ENCODE assay signal across 20 mouse cellular contexts in genomic region chr4:130264131-130264530, GRCm38 (mm10). TPM values are rescaled to one million over a fixed set of nuclear protein-coding genes. Genes with fewer than 3 reads are reported as not detected.
DNase-seq lines count a peak whose midpoint lies in the region; ATAC-seq and TF ChIP-seq lines count a peak whose summit lies in the region.
"Had no signal": no experiment of that assay in that cellular context is flagged by ENCODE, and none has a peak within 500 bp of the region (broad histone marks: within the 10 kb centered on the region; RNA-seq: fewer than 3 reads in every experiment).

No protein-coding gene starts in this region.

- in situ Hi-C loops in CH12.LX (cut with MboI; ENCODE audit: low pct_ligation_motif_present, low pct_unique_long_range_greater_than_20kb, low sequenced_read_pairs): no loop called here

- peaks cover 7% of the 10 kb centered on the region; the same call in 1 of the 2 replicates for H3K4me1 ChIP-seq in heart, embryonic 13.5 days
- peaks cover 3% of the 10 kb centered on the region; the same call in 1 of the 2 replicates for H3K4me1 ChIP-seq in kidney, postnatal 0 days (replicated peaks; ENCODE audit: insufficient read depth, low read length)
- H3K4me1 ChIP-seq in CH12.LX (ENCODE audit: control insufficient read depth in 1 of 2, insufficient read depth in 2 of 2): peaks cover 6 to 8% of the 10 kb centered on the region in 2 experiments
- H3K4me1 ChIP-seq in embryonic facial prominence, embryonic 11.5 days (ENCODE audit: control insufficient read depth, insufficient read depth, low read length): peaks cover 3% of the 10 kb centered on the region; the same call in 1 of the 2 replicates

- DNase-seq in heart, postnatal 36 days: no peak
- DNase-seq in kidney, postnatal 0 days (ENCODE audit: low spot score): no peak
- no peak for DNase-seq in kidney, adult 9 months
- DNase-seq in CH12.LX (ENCODE audit: extremely low read depth): no peak
- DNase-seq in embryonic facial prominence, embryonic 11.5 days (ENCODE audit: low spot score): no peak
- DNase-seq in adrenal gland, postnatal 36 days: no peak
- DNase-seq: gastrocnemius, postnatal 25 days had no signal

- no peaks in the 10 kb centered on the region for H3K79me2 ChIP-seq in CH12.LX (replicated peaks; ENCODE audit: control insufficient read depth, extremely low read depth, insufficient read depth, poor library complexity, severe bottlenecking)

- intact Hi-C loops in heart, postnatal 36 days (cut with DNase I): loop anchor here (1.0 kb wide), 1 partner anchor 28 kb away; no protein-coding TSS in a partner anchor

- 33% methylated on average over 11 of the region's 11 CpGs for WGBS in heart, embryonic 13.5 days
- WGBS in kidney, postnatal 0 days: 30% methylated on average over 11 of the region's 11 CpGs
- WGBS in embryonic facial prominence, embryonic 11.5 days: 21% methylated on average over 11 of the region's 11 CpGs

- H3K27me3 ChIP-seq in heart, embryonic 13.5 days (replicated peaks): peaks cover 48% of the 10 kb centered on the region
- H3K27me3 ChIP-seq in kidney, postnatal 0 days (ENCODE audit: insufficient read depth, low read length): no peaks in the 10 kb centered on the region
- peaks cover 75% of the 10 kb centered on the region for H3K27me3 ChIP-seq in CH12.LX (replicated peaks)
- H3K27me3 ChIP-seq in embryonic facial prominence, embryonic 11.5 days (ENCODE audit: control insufficient read depth, insufficient read depth, low read length): no peaks in the 10 kb centered on the region
- H3K27me3 ChIP-seq: limb, embryonic 13.5 days had no signal

- peak overlapping the region; percentile 28; the same call in 1 of the 2 replicates for H3K9ac ChIP-seq in heart, embryonic 13.5 days
- H3K9ac ChIP-seq in kidney, postnatal 0 days (ENCODE audit: low read depth, low read length): no peak overlapping the region
- no peak overlapping the region for H3K9ac ChIP-seq in CH12.LX (ENCODE audit: insufficient read depth, low read depth)
- peak overlapping the region; percentile 25; the same call in 1 of the 2 replicates for H3K9ac ChIP-seq in embryonic facial prominence, embryonic 11.5 days (replicated peaks; ENCODE audit: low read length)
- H3K9ac ChIP-seq: heart, embryonic 15.5 days; limb, embryonic 13.5 days; liver, embryonic 15.5 days had no signal

- no peaks in the 10 kb centered on the region for H3K36me3 ChIP-seq in heart, embryonic 13.5 days
- no peaks in the 10 kb centered on the region for H3K36me3 ChIP-seq in kidney, postnatal 0 days (ENCODE audit: insufficient read depth, low read length)
- no peaks in the 10 kb centered on the region for H3K36me3 ChIP-seq in CH12.LX (replicated peaks in 1 of 2; ENCODE audit: control insufficient read depth in 1 of 2, insufficient read depth in 1 of 2, low read length in 1 of 2)
- no peaks in the 10 kb centered on the region; the same call in 1 of the 2 replicates for H3K36me3 ChIP-seq in embryonic facial prominence, embryonic 11.5 days (replicated peaks; ENCODE audit: control insufficient read depth, insufficient read depth, low read depth, low read length)
- H3K36me3 ChIP-seq: heart, embryonic 15.5 days; liver, embryonic 15.5 days had no signal

- no peak overlapping the region for H3K4me3 ChIP-seq in heart, embryonic 13.5 days
- H3K4me3 ChIP-seq in kidney, postnatal 0 days (replicated peaks; ENCODE audit: low read depth, low read length): no peak overlapping the region
- no peak overlapping the region for H3K4me3 ChIP-seq in CH12.LX (replicated peaks in 1 of 3; ENCODE audit: low read depth in 2 of 3, low read length in 2 of 3, poor library complexity in 1 of 3)
- H3K4me3 ChIP-seq in embryonic facial prominence, embryonic 11.5 days (ENCODE audit: low read depth, low read length): no peak overlapping the region
- H3K4me3 ChIP-seq: heart, embryonic 15.5 days; limb, embryonic 13.5 days; liver, embryonic 15.5 days; megakaryocyte, embryonic 14.5 days had no signal

- TF ChIP-seq POLR2A in CH12.LX (IDR thresholded peaks at IDR 0.05; ENCODE audit: low read depth, low read length): no peak

- TF ChIP-seq CTCF in kidney, postnatal 0 days (IDR thresholded peaks at IDR 0.05; ENCODE audit: low read depth): no peak
- no peak for TF ChIP-seq CTCF in CH12.LX (conservative IDR thresholded peaks at IDR 0.05 in 1 of 2, IDR thresholded peaks at IDR 0.05 in 1 of 2; ENCODE audit: low read depth in 2 of 2, low read length in 2 of 2)

- TF ChIP-seq EP300 in CH12.LX (IDR thresholded peaks at IDR 0.05; ENCODE audit: low read length): no peak

- no peaks in the 10 kb centered on the region for H3K9me3 ChIP-seq in heart, embryonic 13.5 days
- no peaks in the 10 kb centered on the region for H3K9me3 ChIP-seq in kidney, postnatal 0 days (replicated peaks; ENCODE audit: low read length)
- peaks cover 5% of the 10 kb centered on the region for H3K9me3 ChIP-seq in CH12.LX (replicated peaks; ENCODE audit: low read length)
- no peaks in the 10 kb centered on the region for H3K9me3 ChIP-seq in embryonic facial prominence, embryonic 11.5 days (replicated peaks; ENCODE audit: control insufficient read depth, low read length)
- H3K9me3 ChIP-seq: heart, embryonic 15.5 days; limb, embryonic 13.5 days; liver, embryonic 15.5 days had no signal

- H3K27ac ChIP-seq in heart, embryonic 13.5 days (replicated peaks): no peak overlapping the region
- H3K27ac ChIP-seq in kidney, postnatal 0 days: no peak overlapping the region
- no peak overlapping the region for H3K27ac ChIP-seq in CH12.LX (ENCODE audit: insufficient read depth, low read depth)
- no peak overlapping the region for H3K27ac ChIP-seq in embryonic facial prominence, embryonic 11.5 days (replicated peaks; ENCODE audit: low read depth, low read length)
- H3K27ac ChIP-seq: heart, embryonic 15.5 days; limb, embryonic 13.5 days; liver, embryonic 15.5 days had no signal

- no peak for TF ChIP-seq RAD21 in CH12.LX (IDR thresholded peaks at IDR 0.05; ENCODE audit: low read depth, low read length)

- dilution Hi-C loops in CH12.LX (cut with MboI; ENCODE audit: extremely low pct_ligation_motif_present, extremely low pct_unique_long_range_greater_than_20kb, low sequenced_read_pairs): no loop called here

- no peak for ATAC-seq in heart, embryonic 13.5 days (ENCODE audit: extremely low read depth, insufficient number of reproducible peaks, low FRiP score, low TSS enrichment)
- ATAC-seq in kidney, postnatal 0 days (replicated peaks; ENCODE audit: low FRiP score, low read depth): peak; percentile 23; the same call in 1 of the 2 replicates
- no peak for ATAC-seq in embryonic facial prominence, embryonic 11.5 days (replicated peaks; ENCODE audit: insufficient number of reproducible peaks, low FRiP score, low TSS enrichment, low read depth)
- no peak for ATAC-seq in cerebellum, adult (ENCODE audit: insufficient number of reproducible peaks, low FRiP score, low TSS enrichment)

- H3K4me2 ChIP-seq in heart, embryonic 13.5 days: no peak overlapping the region
- peak overlapping the region; percentile 30 for H3K4me2 ChIP-seq in kidney, postnatal 0 days (ENCODE audit: low read length)
- peak overlapping the region; percentile 73 for H3K4me2 ChIP-seq in CH12.LX (ENCODE audit: insufficient read depth, low read depth, poor library complexity, severe bottlenecking)
- no peak overlapping the region for H3K4me2 ChIP-seq in embryonic facial prominence, embryonic 11.5 days (ENCODE audit: low read depth, low read length)
- H3K4me2 ChIP-seq: heart, embryonic 15.5 days; limb, embryonic 13.5 days; liver, embryonic 15.5 days had no signal

TF ChIP-seq in CH12.LX, 34 proteins besides CTCF, POLR2A, EP300 and RAD21:
- TF ChIP-seq NRF1 (IDR thresholded peaks at IDR 0.05; ENCODE audit: low read depth, low read length) (no peak), UBTF (IDR thresholded peaks at IDR 0.05; ENCODE audit: low read depth, low read length) (no peak)

RNA-seq across cellular contexts. Expression of gene Serinc2, which starts 14.9 kb away (rescaled TPM):
- 10.9 and 11.3 TPM in 2 replicates for polyA plus RNA-seq in heart, embryonic 13.5 days (2015; fragmentation: Nextera tagmentation; extraction: Ambion mirVana)
- total RNA-seq in heart, postnatal 36 days (2021): 1 to 10 TPM; 2.1 to 2.5 TPM
- polyA plus RNA-seq in kidney, postnatal 0 days (2015; fragmentation: Nextera tagmentation; extraction: Ambion mirVana): 52.6 and 58.0 TPM in 2 replicates
- total RNA-seq in CH12.LX (2012; rRNA removed) (0.08 TPM in 1 of 2 replicates, not detected in the other), CH12.LX (2014; rRNA removed) (not detected in 2 replicates)
- polyA plus RNA-seq in CH12.LX (2012; ENCODE audit: insufficient read length, low read depth): 0.20 TPM in 1 of 2 replicates, not detected in the other
- polyA plus RNA-seq in embryonic facial prominence, embryonic 11.5 days (2014; fragmentation: Nextera tagmentation; extraction: Ambion mirVana): 82.7 and 98.5 TPM in 2 replicates
- total RNA-seq in adrenal gland, postnatal 36 days (2021): 1 to 10 TPM in 1 of 2 experiments, under 1 TPM in 1; 0.50 to 1.4 TPM
- total RNA-seq: MEL had no signal

RNA-seq across cellular contexts. Expression of gene Gm853, which starts 41.9 kb away (rescaled TPM):
- not detected in 2 replicates for polyA plus RNA-seq in heart, embryonic 13.5 days (2015; fragmentation: Nextera tagmentation; extraction: Ambion mirVana)
- total RNA-seq in heart, postnatal 36 days (2021): not detected
- polyA plus RNA-seq in kidney, postnatal 0 days (2015; fragmentation: Nextera tagmentation; extraction: Ambion mirVana): 14.3 and 15.9 TPM in 2 replicates
- total RNA-seq in CH12.LX (2012; rRNA removed) (not detected in 2 replicates), CH12.LX (2014; rRNA removed) (not detected in 2 replicates)
- polyA plus RNA-seq in CH12.LX (2012; ENCODE audit: insufficient read length, low read depth): not detected in 2 replicates
- not detected in 2 replicates for polyA plus RNA-seq in embryonic facial prominence, embryonic 11.5 days (2014; fragmentation: Nextera tagmentation; extraction: Ambion mirVana)
- not detected for total RNA-seq in adrenal gland, postnatal 36 days (2021)
- total RNA-seq: adrenal gland, adult 2 months; gastrocnemius, postnatal 25 days; layer of hippocampus, adult 18-20 months; MEL had no signal
- polyA plus RNA-seq: adrenal gland, adult 2 months; C2C12; heart, embryonic 15.5 days; intestine, embryonic 14.5 days; limb, embryonic 13.5 days; liver, embryonic 15.5 days; small intestine, adult 2 months had no signal

RNA-seq across cellular contexts. Expression of gene Fabp3, which starts 44.3 kb away (rescaled TPM):
- 961 and 1,090 TPM in 2 replicates for polyA plus RNA-seq in heart, embryonic 13.5 days (2015; fragmentation: Nextera tagmentation; extraction: Ambion mirVana)
- total RNA-seq in heart, postnatal 36 days (2021): 1,000 to 10,000 TPM; 6,013 to 6,518 TPM
- polyA plus RNA-seq in kidney, postnatal 0 days (2015; fragmentation: Nextera tagmentation; extraction: Ambion mirVana): 542 and 545 TPM in 2 replicates
- not detected in 2 replicates for total RNA-seq in CH12.LX (2012; rRNA removed)
- total RNA-seq in CH12.LX (2014; rRNA removed): not detected in 2 replicates
- polyA plus RNA-seq in CH12.LX (2012; ENCODE audit: insufficient read length, low read depth): 0.38 TPM in 1 of 2 replicates, not detected in the other
- 12.4 and 15.9 TPM in 2 replicates for polyA plus RNA-seq in embryonic facial prominence, embryonic 11.5 days (2014; fragmentation: Nextera tagmentation; extraction: Ambion mirVana)
- 10 to 100 TPM; 17.0 to 48.9 TPM for total RNA-seq in adrenal gland, postnatal 36 days (2021)
- total RNA-seq: MEL had no signal

RNA-seq across cellular contexts. Expression of gene Gm10570, which starts 44.3 kb away (rescaled TPM):
- 0.75 and 1.2 TPM in 2 replicates for polyA plus RNA-seq in heart, embryonic 13.5 days (2015; fragmentation: Nextera tagmentation; extraction: Ambion mirVana)
- total RNA-seq in heart, postnatal 36 days (2021): under 1 TPM; 0.57 to 0.89 TPM
- 0.69 and 1.2 TPM in 2 replicates for polyA plus RNA-seq in kidney, postnatal 0 days (2015; fragmentation: Nextera tagmentation; extraction: Ambion mirVana)
- total RNA-seq in CH12.LX (2012; rRNA removed): not detected in 2 replicates
- not detected in 2 replicates for total RNA-seq in CH12.LX (2014; rRNA removed)
- polyA plus RNA-seq in CH12.LX (2012; ENCODE audit: insufficient read length, low read depth): not detected in 2 replicates
- 0.46 TPM in 1 of 2 replicates, not detected in the other for polyA plus RNA-seq in embryonic facial prominence, embryonic 11.5 days (2014; fragmentation: Nextera tagmentation; extraction: Ambion mirVana)
- total RNA-seq in adrenal gland, postnatal 36 days (2021): not detected
- total RNA-seq: adrenal gland, adult 2 months; gastrocnemius, postnatal 25 days; MEL had no signal
- polyA plus RNA-seq: C2C12; intestine, embryonic 14.5 days; limb, embryonic 13.5 days; liver, embryonic 15.5 days; small intestine, adult 2 months; thymus, postnatal 0 days had no signal

Comparison
In these comparisons a context has a peak if more than half of its experiments do, and no peak if none do; other contexts are left out.
1. H3K4me2 ChIP-seq: peak in kidney, postnatal 0 days (single experiment) and CH12.LX (single experiment); none in heart, embryonic 13.5 days (single experiment) and embryonic facial prominence, embryonic 11.5 days (single experiment).
2. H3K9ac ChIP-seq: peak in heart, embryonic 13.5 days (single experiment) and embryonic facial prominence, embryonic 11.5 days (single experiment); none in kidney, postnatal 0 days (single experiment) and CH12.LX (single experiment).
3. RNA of gene Gm853, which starts 41.9 kb away (polyA plus RNA-seq): 14.3 to 15.9 TPM in kidney, postnatal 0 days; not detected in heart, embryonic 13.5 days, not detected in CH12.LX and not detected in embryonic facial prominence, embryonic 11.5 days; every median in the first group is over 10 times any median in the second.
4. RNA of gene Fabp3, which starts 44.3 kb away (polyA plus RNA-seq): 961 to 1,090 TPM in heart, embryonic 13.5 days and 542 to 545 TPM in kidney, postnatal 0 days; 12.4 to 15.9 TPM in embryonic facial prominence, embryonic 11.5 days and 0.38 TPM in CH12.LX; every median in the first group is over 10 times any median in the second.